Mouse (Mus musculus) CD4-positive naive resting alpha-beta T cell, adult 57 days (primary cell): Measurements from ENCODE around the gene C2cd2. TPM values are rescaled to one million over a fixed set of nuclear protein-coding genes. Genes with fewer than 3 reads are reported as not detected.

Experiments used
- total RNA-seq: library from RNA; stranded (reverse); gene quantifications from one replicate; pipeline ENCODE4 v1.2.4, GENCODE M21; 2023

C2cd2 gene
- 9.3 TPM for total RNA-seq

DNA sequence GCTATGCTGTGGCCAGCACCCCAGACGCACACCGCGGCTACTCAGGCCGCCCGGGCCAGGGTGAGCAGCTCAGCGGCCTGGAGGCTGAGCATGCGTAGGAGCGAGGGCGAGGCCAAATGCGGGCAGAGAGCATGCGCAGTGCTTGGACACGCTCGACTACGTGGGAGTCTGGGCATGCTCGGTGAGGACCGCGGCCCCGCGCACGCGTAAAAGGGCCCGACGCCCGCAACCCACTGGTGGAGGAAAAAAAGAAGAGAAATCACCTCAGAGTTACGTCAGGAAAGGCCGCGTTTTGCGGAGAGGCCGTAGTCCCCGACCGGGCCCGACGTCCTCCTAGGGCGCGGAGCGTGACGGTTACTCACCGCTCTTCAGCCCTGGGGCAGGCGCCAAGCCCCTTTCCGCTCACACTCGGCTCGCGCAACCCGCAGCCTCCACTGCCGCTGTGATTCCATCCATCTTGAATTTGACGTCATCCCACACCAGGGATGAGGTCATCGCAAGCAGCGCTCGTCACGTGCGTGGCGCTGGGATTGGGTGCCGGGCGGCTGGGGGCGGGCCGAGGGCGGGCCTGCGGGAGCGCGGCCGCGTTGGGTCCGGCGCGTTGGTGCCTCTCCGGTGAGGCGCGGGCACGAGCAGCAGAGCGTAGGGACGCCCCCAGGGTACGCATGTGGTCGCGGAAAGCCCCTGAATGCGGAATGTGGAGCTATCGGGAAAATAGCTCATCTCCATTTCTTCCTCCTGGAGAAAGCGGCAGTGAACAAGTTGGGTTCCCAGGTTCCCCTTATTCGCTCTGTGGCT lies at the start of gene C2cd2, which contains the start of gene Zbtb21:
TSS of gene C2cd2 (minus strand) at position 448 of the 798 bp plus-strand sequence.
TSS of gene Zbtb21 (minus strand) at position 472 of the 798 bp plus-strand sequence.

GRCm38 (mm10) chr16:97996616-97997382 lies 34.4 kb upstream of the C2cd2 start, which contains the start of gene B230307C23Rik:
TSS of gene B230307C23Rik (plus strand) at chr16:97997315.

GRCm38 (mm10) chr16:97851741-97852319 lies 110.6 kb downstream of the C2cd2 start, which contains the start of gene Prdm15:
TSS of gene Prdm15 (minus strand) at chr16:97851850.

Other genes with a start within 250 kb of the C2cd2 start
- 0.15 TPM for gene Ripk4, start 198.8 kb downstream of the C2cd2 start, total RNA-seq
- 31.4 TPM for gene Prdm15, start 110.7 kb downstream of the C2cd2 start, total RNA-seq
- gene Zbtb21, start within 50 bp of the C2cd2 start, total RNA-seq: 112 TPM
- gene B230307C23Rik, start 34.7 kb upstream of the C2cd2 start, total RNA-seq: 21.2 TPM
- 4.8 TPM for gene A630089N07Rik, start 119.9 kb upstream of the C2cd2 start, total RNA-seq